8 mouse cellular contexts compared by ENCODE assay signal in genomic region chr13:69534654-69535551, GRCm38 (mm10). TPM values are rescaled to one million over a fixed set of nuclear protein-coding genes. Genes with fewer than 3 reads are reported as not detected.
DNase-seq lines count a peak whose midpoint lies in the region; ATAC-seq and TF ChIP-seq lines count a peak whose summit lies in the region.

No protein-coding gene starts in this region.

- H3K27me3 ChIP-seq in embryonic facial prominence, embryonic 14.5 days (replicated peaks; ENCODE audit: control insufficient read depth, insufficient read depth, low read length): no peaks in the 10 kb centered on the region
- no peaks in the 10 kb centered on the region for H3K27me3 ChIP-seq in limb, embryonic 14.5 days (ENCODE audit: control insufficient read depth, insufficient read depth, low read length)
- H3K27me3 ChIP-seq in midbrain, postnatal 0 days (ENCODE audit: insufficient read depth, low read length): no peaks in the 10 kb centered on the region

- H3K4me3 ChIP-seq in embryonic facial prominence, embryonic 14.5 days (ENCODE audit: low read depth, low read length): peak overlapping the region; percentile 94
- peak overlapping the region; percentile 89 for H3K4me3 ChIP-seq in limb, embryonic 14.5 days (replicated peaks; ENCODE audit: low read length)
- peak overlapping the region; percentile 91 for H3K4me3 ChIP-seq in midbrain, postnatal 0 days (ENCODE audit: low read depth, low read length)

- peak; percentile 74; the same call in 1 of the 2 replicates for TF ChIP-seq POLR2A in limb, embryonic 14.5 days (IDR thresholded peaks at IDR 0.05; ENCODE audit: borderline replicate concordance, extremely low read depth, insufficient read depth, insufficient read length)

- peak; percentile 96 for ATAC-seq in embryonic facial prominence, embryonic 14.5 days (ENCODE audit: low read depth)
- ATAC-seq in limb, embryonic 14.5 days (ENCODE audit: low FRiP score, low read depth): peak; percentile 95
- ATAC-seq in midbrain, postnatal 0 days (ENCODE audit: low FRiP score): peak; percentile 95

- peak overlapping the region; percentile 89 for H3K9ac ChIP-seq in embryonic facial prominence, embryonic 14.5 days (ENCODE audit: low read depth, low read length)
- H3K9ac ChIP-seq in limb, embryonic 14.5 days (ENCODE audit: low read depth, low read length, severe bottlenecking): peak overlapping the region; percentile 76
- H3K9ac ChIP-seq in midbrain, postnatal 0 days (replicated peaks; ENCODE audit: low read length, poor library complexity, severe bottlenecking): peak overlapping the region; percentile 89

- DNase-seq in 3T3-L1 (ENCODE audit: low read depth, low spot score): peak; percentile 91
- DNase-seq in adrenal gland, postnatal 4 days (ENCODE audit: low spot score in 2 of 2): peak; percentile 94 to 98
- DNase-seq in embryonic facial prominence, embryonic 14.5 days (ENCODE audit: low spot score): peak; percentile 98
- DNase-seq in heart, adult 8-10 months (ENCODE audit: low spot score): peak; percentile 95
- DNase-seq in kidney, adult 9 months: peak; percentile 98
- peak; percentile 96 for DNase-seq in limb, embryonic 14.5 days (ENCODE audit: low spot score)
- peak; percentile 98 for DNase-seq in midbrain, postnatal 0 days (ENCODE audit: low spot score)
- peak; percentile 94 to 96 for DNase-seq in spleen, postnatal 14 days (ENCODE audit: low spot score in 2 of 2)

- H3K4me1 ChIP-seq in embryonic facial prominence, embryonic 14.5 days (ENCODE audit: control insufficient read depth, insufficient read depth, low read length): peaks cover 38% of the 10 kb centered on the region
- H3K4me1 ChIP-seq in limb, embryonic 14.5 days (ENCODE audit: control insufficient read depth, insufficient read depth, low read length): peaks cover 44% of the 10 kb centered on the region
- H3K4me1 ChIP-seq in midbrain, postnatal 0 days (ENCODE audit: insufficient read depth, low read length): peaks cover 33% of the 10 kb centered on the region

- TF ChIP-seq CTCF in midbrain, postnatal 0 days (IDR thresholded peaks at IDR 0.05): no peak

- WGBS in embryonic facial prominence, embryonic 14.5 days: under 1% methylated on average over 38 of the region's 86 CpGs
- WGBS in limb, embryonic 14.5 days: under 1% methylated on average over 41 of the region's 86 CpGs
- under 1% methylated on average over 75 of the region's 86 CpGs for WGBS in midbrain, postnatal 0 days

- 0 out of 2 replicates have a peak, but pooled peaks cover 6% of the 10 kb centered on the region for H3K36me3 ChIP-seq in embryonic facial prominence, embryonic 14.5 days (ENCODE audit: control insufficient read depth, insufficient read depth, low read length)
- peaks cover 8% of the 10 kb centered on the region; the same call in 1 of the 2 replicates for H3K36me3 ChIP-seq in limb, embryonic 14.5 days (ENCODE audit: control insufficient read depth, insufficient read depth, low read length)
- no peaks in the 10 kb centered on the region for H3K36me3 ChIP-seq in midbrain, postnatal 0 days (ENCODE audit: insufficient read depth, low read length)

- no peaks in the 10 kb centered on the region for H3K9me3 ChIP-seq in embryonic facial prominence, embryonic 14.5 days (ENCODE audit: control insufficient read depth, low read length)
- H3K9me3 ChIP-seq in limb, embryonic 14.5 days (ENCODE audit: control insufficient read depth, low read length): no peaks in the 10 kb centered on the region
- H3K9me3 ChIP-seq in midbrain, postnatal 0 days (ENCODE audit: low read length): no peaks in the 10 kb centered on the region

- peak overlapping the region; percentile 71 for H3K4me2 ChIP-seq in embryonic facial prominence, embryonic 14.5 days (ENCODE audit: low read depth, low read length)
- H3K4me2 ChIP-seq in limb, embryonic 14.5 days (replicated peaks; ENCODE audit: low read depth, low read length, severe bottlenecking): peak overlapping the region; percentile 62
- peak overlapping the region; percentile 83 for H3K4me2 ChIP-seq in midbrain, postnatal 0 days (ENCODE audit: low read depth, low read length, poor library complexity, severe bottlenecking)

- H3K27ac ChIP-seq in embryonic facial prominence, embryonic 14.5 days (replicated peaks; ENCODE audit: low read depth, low read length): peak overlapping the region; percentile 93
- peak overlapping the region; percentile 91 for H3K27ac ChIP-seq in limb, embryonic 14.5 days (replicated peaks; ENCODE audit: low read depth, low read length)
- H3K27ac ChIP-seq in midbrain, postnatal 0 days (ENCODE audit: low read depth, low read length): peak overlapping the region; percentile 93

RNA-seq across cellular contexts. Expression of gene Tent4a, which starts 0.5 kb away (rescaled TPM):
- 10 to 100 TPM; 26.2 to 28.3 TPM for total RNA-seq in adrenal gland, postnatal 4 days (2021)
- polyA plus RNA-seq in embryonic facial prominence, embryonic 14.5 days (2014; fragmentation: Nextera tagmentation; extraction: Ambion mirVana): 7.7 and 7.8 TPM in 2 replicates
- total RNA-seq in heart, adult 8-10 months (2022): 10 to 100 TPM; 10.6 to 14.1 (median 11.9) TPM
- 25.7 and 29.0 TPM in 2 replicates for polyA plus RNA-seq in limb, embryonic 14.5 days (2012; rRNA removed)
- 8.7 and 9.9 TPM in 2 replicates for polyA plus RNA-seq in limb, embryonic 14.5 days (2014; fragmentation: Nextera tagmentation; extraction: Ambion mirVana)
- 26.1 TPM in 2 replicates for total RNA-seq in midbrain, postnatal 0 days (2014; rRNA removed)
- polyA plus RNA-seq in midbrain, postnatal 0 days (2015; fragmentation: Nextera tagmentation; extraction: Ambion mirVana): 4.5 and 5.2 TPM in 2 replicates

RNA-seq across cellular contexts. Expression of gene Nsun2, which starts 1.4 kb away (rescaled TPM):
- total RNA-seq in adrenal gland, postnatal 4 days (2021): 10 to 100 TPM; 79.0 to 85.1 TPM
- polyA plus RNA-seq in embryonic facial prominence, embryonic 14.5 days (2014; fragmentation: Nextera tagmentation; extraction: Ambion mirVana): 112 and 128 TPM in 2 replicates
- 10 to 100 TPM; 43.6 to 51.5 (median 47.4) TPM for total RNA-seq in heart, adult 8-10 months (2022)
- 102 and 106 TPM in 2 replicates for polyA plus RNA-seq in limb, embryonic 14.5 days (2012; rRNA removed)
- 130 and 134 TPM in 2 replicates for polyA plus RNA-seq in limb, embryonic 14.5 days (2014; fragmentation: Nextera tagmentation; extraction: Ambion mirVana)
- total RNA-seq in midbrain, postnatal 0 days (2014; rRNA removed): 51.1 and 60.3 TPM in 2 replicates
- polyA plus RNA-seq in midbrain, postnatal 0 days (2015; fragmentation: Nextera tagmentation; extraction: Ambion mirVana): 56.7 and 60.2 TPM in 2 replicates

Comparison
In these comparisons a context has a peak if more than half of its experiments do, and no peak if none do; other contexts are left out.
1. Peak in every context shown above with its lines: DNase-seq, ATAC-seq, H3K4me3 ChIP-seq and H3K27ac ChIP-seq.